Mouse (Mus musculus): ENCODE data around the gene Olfr1052.
"Not testable (repeated sequence)": the region's sequence is repeated elsewhere in the genome, so short reads cannot be mapped to it uniquely, and the experiment has no call there.

DNA sequence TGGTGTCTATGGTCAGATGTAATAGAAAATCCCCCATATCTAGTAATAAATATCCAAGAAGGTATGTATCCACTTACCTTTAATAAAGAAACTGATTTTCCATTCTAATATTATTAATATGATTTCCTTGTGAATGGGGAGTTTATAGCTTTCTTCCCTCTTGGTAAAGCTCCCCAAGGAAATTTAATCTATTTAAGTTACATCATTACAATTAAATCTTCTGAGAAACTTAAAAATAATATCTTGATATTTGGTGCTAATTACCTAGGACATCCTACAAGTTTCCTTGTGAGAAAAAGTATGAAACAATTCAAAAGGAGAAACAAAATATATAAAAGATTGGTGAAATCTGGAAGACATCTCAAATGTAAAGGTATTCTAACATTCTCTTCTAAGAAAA lies 13.3 kb upstream of the Olfr1052 start, which contains the start of gene Olfr1051:
- not testable (repeated sequence) for TF ChIP-seq TAL1, GATA1 (IDR thresholded peaks at IDR 0.05; ENCODE audit: low read length)

Data from erythroblast, embryonic 14.5 days (primary cell).